Mouse (Mus musculus) kidney, postnatal 0 days (tissue): ENCODE data around the gene Nlrc3. TPM values are rescaled to one million over a fixed set of nuclear protein-coding genes. Genes with fewer than 3 reads are reported as not detected.

Experiments
- ATAC-seq: fragments of 200-750 bp; cut with Nextera tagmentation; replicated peaks from 2 replicates; pipeline ENCODE4 v1.8.0; 2017; ENCODE audit warnings: low read depth, moderate number of reproducible peaks, moderate TSS enrichment, moderate library complexity; ENCODE audit not compliant: low FRiP score
- DNase-seq: peaks from one replicate; pipeline ENCODE4 v3.0.0-alpha.2; 2016; ENCODE audit warnings: low spot score
- H3K27ac ChIP-seq: fragments of 300-500 bp; sonication (generic); 2 replicates; pipeline ENCODE4 v1.5.1; 2014; ENCODE audit warnings: mild to moderate bottlenecking
- H3K27me3 ChIP-seq: fragments of 300-500 bp; sonication (generic); 2 replicates; pipeline ENCODE4 v1.6.1; 2014; ENCODE audit warnings: low read length, mixed read lengths; ENCODE audit not compliant: insufficient read depth
- H3K36me3 ChIP-seq: fragments of 300-500 bp; sonication (generic); 2 replicates; pipeline ENCODE4 v1.6.1; 2014; ENCODE audit warnings: low read length, mixed read lengths; ENCODE audit not compliant: insufficient read depth
- H3K4me1 ChIP-seq: fragments of 300-500 bp; sonication (generic); replicated peaks from 2 replicates; pipeline ENCODE4 v1.6.1; 2014; ENCODE audit warnings: antibody characterized with exemption, low read length, mixed read lengths; ENCODE audit not compliant: insufficient read depth
- H3K4me2 ChIP-seq: fragments of 300-500 bp; sonication (generic); 2 replicates; pipeline ENCODE4 v1.6.1; 2014; ENCODE audit warnings: mild to moderate bottlenecking, low read length, moderate library complexity, mixed read lengths
- H3K4me3 ChIP-seq: fragments of 300-500 bp; sonication (generic); replicated peaks from 2 replicates; pipeline ENCODE4 v1.5.1; 2014; ENCODE audit warnings: low read depth, low read length
- H3K9ac ChIP-seq: fragments of 300-500 bp; sonication (generic); 2 replicates; pipeline ENCODE4 v1.6.1; 2014; ENCODE audit warnings: low read depth, low read length
- H3K9me3 ChIP-seq: fragments of 300-500 bp; sonication (generic); replicated peaks from 2 replicates; pipeline ENCODE4 v1.6.1; 2016; ENCODE audit warnings: low read length, inconsistent platforms, mixed read lengths
- CTCF ChIP-seq: IDR thresholded peaks from 2 replicates; pipeline ENCODE4 v1.5.1; 2016; ENCODE audit warnings: antibody characterized with exemption, low read depth, mild to moderate bottlenecking, moderate library complexity
- WGBS: fragments of 180-500 bp; shearing (Covaris S2); extraction: QIAGEN DNeasy Blood & Tissue Kit; methylation state at CpG from one replicate; pipeline ENCODE4 v1.1.7; 2014; 5-methylcytosine and 5-hydroxymethylcytosine counted together
- polyA plus RNA-seq: library from polyadenylated mRNA; unstranded; fragments of >200 nt; fragmentation: Nextera tagmentation; extraction: Ambion mirVana; gene quantifications from 2 replicates; pipeline ENCODE4 v1.2.1, GENCODE M21; 2015

Nlrc3 gene
- polyA plus RNA-seq, 1 experiment from 2014 or later: 1.1 TPM

GRCm38 (mm10) chr16:3920756-3921155 lies 55.7 kb downstream of the Nlrc3 start:
- 94% methylated on average over 2 of the region's 2 CpGs for whole genome bisulfite sequencing
- ATAC-seq (no peak), DNase-seq (no peak)
- H3K9me3 ChIP-seq: no peaks in the 10 kb centered on the region
- H3K4me2 ChIP-seq: no peak overlapping the region
- no peak for TF ChIP-seq CTCF
- no peak overlapping the region for H3K9ac ChIP-seq
- no peaks in the 10 kb centered on the region for H3K4me1 ChIP-seq
- H3K4me3 ChIP-seq: no peak overlapping the region
- no peak overlapping the region for H3K27ac ChIP-seq
- H3K36me3 ChIP-seq: peaks cover 10% of the 10 kb centered on the region
- H3K27me3 ChIP-seq: no peaks in the 10 kb centered on the region

DNA sequence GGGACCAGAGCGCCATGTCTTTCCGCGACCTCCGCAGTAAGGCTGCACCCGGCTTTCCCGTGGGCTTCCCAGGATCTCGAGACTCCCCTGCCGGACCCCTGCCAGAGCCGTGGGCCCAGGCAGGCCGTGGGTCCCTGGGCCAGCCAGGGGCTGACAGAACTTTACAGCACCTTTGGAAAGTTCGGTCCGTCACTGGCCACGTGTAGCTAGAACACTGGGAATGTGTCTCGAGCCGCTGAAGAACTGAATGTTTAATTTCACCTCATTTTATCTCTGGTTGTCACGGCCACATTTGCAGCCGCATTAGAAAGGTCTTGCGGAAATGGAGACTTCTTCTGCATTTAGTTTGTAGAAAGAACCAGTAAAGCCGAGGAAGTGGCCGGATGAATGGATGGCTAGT lies 67.3 kb downstream of the Nlrc3 start:
- Histone ChIP-seq H3K36me3 (peaks cover 14% of the 10 kb centered on the region; the same call in 1 of the 2 replicates), H3K9ac (peak overlapping the region; percentile 82), H3K4me1 (peaks cover 5% of the 10 kb centered on the region), H3K9me3 (no peaks in the 10 kb centered on the region), H3K4me3 (peak overlapping the region; percentile 63), H3K4me2 (peak overlapping the region; percentile 84), H3K27ac (0 out of 2 replicates have a peak overlapping the region, but pooled peaks have one; percentile 76), H3K27me3 (no peaks in the 10 kb centered on the region)
- DNase-seq (peak; percentile 6), ATAC-seq (no peak)
- WGBS: 5% methylated on average over 20 of the region's 20 CpGs
- TF ChIP-seq CTCF: no peak

- Histone ChIP-seq H3K27me3 (no peaks in the 10 kb centered on the region), H3K27ac (peak within 1 kb of the TSS; percentile 76; the same call in 1 of the 2 replicates), H3K9me3 (no peaks in the 10 kb centered on the region), H3K9ac (peak within 1 kb of the TSS; percentile 82), H3K4me3 (peak within 1 kb of the TSS; percentile 63), H3K36me3 (peaks cover 15% of the 10 kb centered on the region), H3K4me1 (peaks cover 5% of the 10 kb centered on the region), H3K4me2 (peak within 1 kb of the TSS; percentile 84)
- peak; percentile 98 for DNase-seq
- under 1% methylated on average over 33 of the region's 33 CpGs for WGBS
- TF ChIP-seq CTCF: peak; percentile 83
- ATAC-seq: peak; percentile 99
These were observed 67.8 kb downstream of the Nlrc3 start, which contains the start of the genes 1700037C18Rik and Cluap1 for GRCm38 (mm10) chr16:3908537-3909111. Gene 1700037C18Rik, minus strand, starts transcription at chr16:3908689. Gene Cluap1, plus strand, starts transcription at chr16:3908801.

GRCm38 (mm10) chr16:3907471-3907870 lies 69.0 kb downstream of the Nlrc3 start:
- no peak for ATAC-seq
- TF ChIP-seq CTCF: no peak
- Histone ChIP-seq H3K4me1 (peaks cover 5% of the 10 kb centered on the region), H3K27me3 (no peaks in the 10 kb centered on the region), H3K27ac (no peak overlapping the region), H3K9ac (no peak overlapping the region), H3K9me3 (no peaks in the 10 kb centered on the region), H3K36me3 (peaks cover 18% of the 10 kb centered on the region; the same call in 1 of the 2 replicates), H3K4me2 (no peak overlapping the region), H3K4me3 (no peak overlapping the region)
- no peak for DNase-seq
- WGBS: 69% methylated on average over 2 of the region's 2 CpGs

DNA sequence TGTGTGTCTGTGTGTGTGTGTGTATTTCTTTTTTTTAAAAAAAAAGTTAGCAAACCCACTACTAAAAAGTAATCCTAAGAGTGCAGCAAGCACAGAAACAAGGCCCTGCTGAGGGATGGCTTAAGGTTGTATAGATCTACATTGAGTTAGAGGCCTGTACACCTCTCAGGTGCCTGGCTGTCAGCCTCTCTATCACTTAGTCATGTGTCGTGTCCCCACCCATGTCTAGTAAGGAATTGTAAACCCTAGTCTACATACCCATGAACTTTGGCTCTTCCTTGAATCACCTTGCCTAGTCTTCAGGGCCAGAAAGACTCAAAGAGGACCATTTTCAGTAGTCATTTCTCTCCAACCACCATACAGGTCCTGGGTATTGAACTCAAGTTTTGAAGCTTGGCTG lies 79.9 kb downstream of the Nlrc3 start:
- Histone ChIP-seq H3K27me3 (no peaks in the 10 kb centered on the region), H3K27ac (no peak overlapping the region), H3K4me2 (no peak overlapping the region), H3K4me1 (no peaks in the 10 kb centered on the region), H3K36me3 (peaks cover 37% of the 10 kb centered on the region; the same call in 1 of the 2 replicates), H3K9ac (no peak overlapping the region), H3K4me3 (no peak overlapping the region), H3K9me3 (no peaks in the 10 kb centered on the region)
- ATAC-seq: no peak
- WGBS: 95% methylated on average over 1 of the region's 1 CpGs
- no peak for TF ChIP-seq CTCF
- no peak for DNase-seq

- Histone ChIP-seq H3K27ac (no peak overlapping the region), H3K36me3 (peaks cover 32% of the 10 kb centered on the region; the same call in 1 of the 2 replicates), H3K4me1 (no peaks in the 10 kb centered on the region), H3K27me3 (no peaks in the 10 kb centered on the region), H3K4me2 (no peak overlapping the region), H3K9ac (no peak overlapping the region), H3K9me3 (no peaks in the 10 kb centered on the region), H3K4me3 (no peak overlapping the region)
- 76% methylated on average over 6 of the region's 6 CpGs for WGBS
- DNase-seq: no peak
- TF ChIP-seq CTCF: no peak
- no peak for ATAC-seq
These were observed 80.4 kb downstream of the Nlrc3 start for GRCm38 (mm10) chr16:3896046-3896445.
